Mouse (Mus musculus): ENCODE measurements around the gene Garem2. TPM values are rescaled to one million over a fixed set of nuclear protein-coding genes. Genes with fewer than 3 reads are reported as not detected.

The Garem2 gene
- polyA plus RNA-seq, 1 experiment = not detected

DNA sequence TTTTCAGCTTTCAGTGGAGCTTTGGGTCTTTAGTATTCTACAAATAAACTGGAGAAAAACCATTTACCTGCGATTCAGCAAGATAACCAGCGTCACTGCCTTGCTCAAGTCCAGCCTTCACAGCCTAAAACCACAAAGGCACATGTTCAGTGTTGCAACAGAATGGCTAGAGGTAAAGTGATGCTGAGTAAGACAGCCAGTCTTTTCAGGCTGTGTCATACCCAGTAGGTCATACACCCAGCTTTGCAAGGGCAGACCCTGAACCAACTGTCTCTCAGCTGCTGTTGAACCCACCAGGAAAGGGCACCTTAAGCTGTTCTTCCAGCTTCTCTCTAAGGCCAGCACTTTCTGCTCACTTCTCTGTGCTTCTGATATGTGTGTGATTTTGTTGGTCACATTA is 27.2 kb downstream of the Garem2 start:
- H3K27ac ChIP-seq (ENCODE audit: insufficient read depth, low read depth, low read length) = no peak overlapping the region
- no peaks in the 10 kb centered on the region for H3K4me1 ChIP-seq (ENCODE audit: control insufficient read depth, insufficient read depth, low read length)
- TF ChIP-seq CTCF (IDR thresholded peaks at IDR 0.05; ENCODE audit: insufficient read depth, low read depth, low read length) = no peak
- H3K4me3 ChIP-seq (ENCODE audit: insufficient read depth, low read depth, low read length) = no peak overlapping the region
- 96% methylated on average over 2 of the region's 2 CpGs for WGBS

GRCm38 (mm10) chr5:30135711-30136231 is 30.8 kb downstream of the Garem2 start:
- Histone ChIP-seq H3K27ac (ENCODE audit: insufficient read depth, low read depth, low read length) (no peak overlapping the region), H3K4me1 (ENCODE audit: control insufficient read depth, insufficient read depth, low read length) (no peaks in the 10 kb centered on the region), H3K4me3 (ENCODE audit: insufficient read depth, low read depth, low read length) (no peak overlapping the region)
- WGBS = 94% methylated on average over 11 of the region's 11 CpGs
- TF ChIP-seq CTCF (IDR thresholded peaks at IDR 0.05; ENCODE audit: insufficient read depth, low read depth, low read length) (no peak), POLR2A (IDR thresholded peaks at IDR 0.05; ENCODE audit: insufficient read depth, low read depth, low read length) (no peak)

DNA sequence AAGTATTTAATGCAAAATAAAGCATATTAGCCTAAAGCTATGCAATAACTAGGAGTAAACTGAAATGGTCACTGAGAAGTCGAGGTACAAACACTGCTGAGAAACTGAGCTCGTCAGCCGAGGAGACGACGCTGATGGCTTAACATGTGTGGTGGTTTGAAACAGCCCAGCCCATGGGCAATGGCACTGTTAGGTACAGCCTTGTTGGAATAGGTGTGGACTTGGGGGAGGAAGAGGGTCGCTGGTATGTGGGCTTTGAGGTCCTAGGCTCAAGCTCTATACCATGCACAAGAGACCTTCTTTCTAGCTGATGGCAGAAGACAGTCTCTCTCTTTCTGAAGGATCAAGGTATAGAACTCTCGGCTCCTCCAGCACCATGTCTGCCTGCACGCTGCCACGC is 32.3 kb downstream of the Garem2 start:
- 95% methylated on average over 9 of the region's 9 CpGs for WGBS
- no peak overlapping the region for H3K27ac ChIP-seq (ENCODE audit: insufficient read depth, low read depth, low read length)
- TF ChIP-seq CTCF (IDR thresholded peaks at IDR 0.05; ENCODE audit: insufficient read depth, low read depth, low read length) (no peak), POLR2A (IDR thresholded peaks at IDR 0.05; ENCODE audit: insufficient read depth, low read depth, low read length) (no peak)
- H3K4me3 ChIP-seq (ENCODE audit: insufficient read depth, low read depth, low read length) = no peak overlapping the region
- no peaks in the 10 kb centered on the region for H3K4me1 ChIP-seq (ENCODE audit: control insufficient read depth, insufficient read depth, low read length)

DNA sequence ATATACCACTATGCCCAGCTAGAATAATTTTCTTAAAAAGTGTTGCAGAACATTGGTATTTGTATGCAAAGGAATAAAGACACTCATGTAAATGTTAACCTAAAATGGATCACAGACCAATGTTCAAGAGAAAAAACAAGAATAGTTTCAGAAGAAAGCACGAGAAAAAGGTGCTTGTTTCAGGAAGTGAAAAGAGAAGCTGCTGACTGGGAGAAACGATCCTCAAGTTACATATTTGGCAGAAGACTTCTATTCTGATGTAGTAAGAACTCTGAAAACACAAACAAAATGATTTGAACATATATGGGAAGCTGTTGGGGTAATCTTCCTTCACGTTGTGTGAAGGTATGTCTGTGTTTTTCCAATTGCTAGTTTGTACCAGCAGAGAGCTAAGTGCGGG is 33.2 kb downstream of the Garem2 start:
- Histone ChIP-seq H3K27ac (ENCODE audit: insufficient read depth, low read depth, low read length) (no peak overlapping the region), H3K4me1 (ENCODE audit: control insufficient read depth, insufficient read depth, low read length) (no peaks in the 10 kb centered on the region), H3K4me3 (ENCODE audit: insufficient read depth, low read depth, low read length) (no peak overlapping the region)
- WGBS = 86% methylated on average over 4 of the region's 4 CpGs
- TF ChIP-seq CTCF (IDR thresholded peaks at IDR 0.05; ENCODE audit: insufficient read depth, low read depth, low read length) = no peak
- no peak for TF ChIP-seq POLR2A (IDR thresholded peaks at IDR 0.05; ENCODE audit: insufficient read depth, low read depth, low read length)

- Histone ChIP-seq H3K4me3 (ENCODE audit: insufficient read depth, low read depth, low read length) (no peak overlapping the region), H3K27ac (ENCODE audit: insufficient read depth, low read depth, low read length) (no peak overlapping the region), H3K4me1 (ENCODE audit: control insufficient read depth, insufficient read depth, low read length) (no peaks in the 10 kb centered on the region)
- no peak for TF ChIP-seq CTCF (IDR thresholded peaks at IDR 0.05; ENCODE audit: insufficient read depth, low read depth, low read length)
- no peak for TF ChIP-seq POLR2A (IDR thresholded peaks at IDR 0.05; ENCODE audit: insufficient read depth, low read depth, low read length)
- 71% methylated on average over 6 of the region's 6 CpGs for WGBS
Measured at GRCm38 (mm10) chr5:30146526-30146925, 41.6 kb downstream of the Garem2 start.

- H3K4me3 ChIP-seq (ENCODE audit: insufficient read depth, low read depth, low read length) = no peak overlapping the region
- no peaks in the 10 kb centered on the region for H3K4me1 ChIP-seq (ENCODE audit: control insufficient read depth, insufficient read depth, low read length)
- TF ChIP-seq CTCF (IDR thresholded peaks at IDR 0.05; ENCODE audit: insufficient read depth, low read depth, low read length) (no peak), POLR2A (IDR thresholded peaks at IDR 0.05; ENCODE audit: insufficient read depth, low read depth, low read length) (no peak)
- H3K27ac ChIP-seq (ENCODE audit: insufficient read depth, low read depth, low read length) = no peak overlapping the region
- WGBS = 91% methylated on average over 5 of the region's 5 CpGs
Measured at GRCm38 (mm10) chr5:30148133-30148920, 43.4 kb downstream of the Garem2 start.

DNA sequence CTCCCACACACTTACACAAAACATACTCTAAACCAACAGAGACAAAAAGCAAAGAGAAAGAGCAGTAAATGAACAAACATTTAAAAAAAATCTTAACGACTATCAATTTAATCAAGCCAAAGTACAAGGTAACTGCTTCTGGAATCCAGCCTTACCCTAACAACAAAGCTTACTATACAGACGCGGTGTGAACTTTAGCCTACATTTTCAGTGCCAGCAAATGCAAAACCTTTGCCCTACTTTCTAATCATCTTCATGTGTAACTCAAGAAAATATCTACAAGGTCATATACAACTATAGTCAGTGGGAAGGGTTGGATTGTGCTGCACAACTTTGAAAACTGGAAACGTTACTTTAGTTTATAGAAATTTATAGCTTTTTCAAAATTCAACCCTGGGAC is 47.0 kb downstream of the Garem2 start:
- H3K4me3 ChIP-seq (ENCODE audit: insufficient read depth, low read depth, low read length) = no peak overlapping the region
- H3K4me1 ChIP-seq (ENCODE audit: control insufficient read depth, insufficient read depth, low read length) = no peaks in the 10 kb centered on the region
- TF ChIP-seq CTCF (IDR thresholded peaks at IDR 0.05; ENCODE audit: insufficient read depth, low read depth, low read length) (no peak), POLR2A (IDR thresholded peaks at IDR 0.05; ENCODE audit: insufficient read depth, low read depth, low read length) (no peak)
- H3K27ac ChIP-seq (ENCODE audit: insufficient read depth, low read depth, low read length) = no peak overlapping the region
- WGBS = 14% methylated on average over 4 of the region's 4 CpGs

DNA sequence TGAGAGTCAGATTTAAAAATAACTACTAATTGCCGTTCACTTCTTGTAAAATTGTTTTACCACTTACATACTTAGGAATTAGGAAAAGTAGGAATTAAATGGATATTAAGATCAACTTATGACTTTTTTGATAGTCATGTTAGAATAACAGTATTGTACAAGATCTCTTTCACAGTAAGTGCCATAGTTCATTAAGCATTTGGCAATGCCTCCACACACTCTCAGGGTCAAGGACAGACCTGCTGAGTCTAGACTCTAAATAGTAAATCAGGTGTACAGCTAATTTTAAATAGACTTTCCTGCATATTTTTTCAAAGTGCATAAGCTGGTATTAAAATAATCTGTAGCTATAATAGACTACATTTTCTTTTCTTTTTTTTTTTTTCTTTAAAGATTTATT is 47.5 kb downstream of the Garem2 start:
- TF ChIP-seq POLR2A (IDR thresholded peaks at IDR 0.05; ENCODE audit: insufficient read depth, low read depth, low read length) = no peak
- no peak for TF ChIP-seq CTCF (IDR thresholded peaks at IDR 0.05; ENCODE audit: insufficient read depth, low read depth, low read length)

DNA sequence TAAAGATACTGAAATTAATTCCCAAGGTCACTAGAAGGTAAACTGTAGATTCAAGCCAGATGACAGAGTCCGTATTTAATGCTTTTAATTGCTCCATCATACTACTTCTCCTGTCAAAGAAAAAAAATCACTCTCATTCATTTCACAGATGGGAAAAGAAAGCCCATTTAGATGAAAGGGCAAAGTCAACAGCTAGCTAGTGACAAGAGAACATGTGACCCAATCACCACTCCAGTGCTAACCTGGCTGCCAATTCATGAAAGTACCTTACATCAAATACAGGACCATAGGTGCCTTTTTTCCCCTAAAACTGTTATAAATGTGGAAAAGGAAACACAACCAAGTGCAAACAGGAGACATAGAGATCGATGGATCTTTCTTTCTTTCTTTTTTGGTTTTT is 48.3 kb downstream of the Garem2 start:
- Histone ChIP-seq H3K27ac (ENCODE audit: insufficient read depth, low read depth, low read length) (no peak overlapping the region), H3K4me3 (ENCODE audit: insufficient read depth, low read depth, low read length) (no peak overlapping the region), H3K4me1 (ENCODE audit: control insufficient read depth, insufficient read depth, low read length) (no peaks in the 10 kb centered on the region)
- 91% methylated on average over 2 of the region's 2 CpGs for WGBS
- TF ChIP-seq POLR2A (IDR thresholded peaks at IDR 0.05; ENCODE audit: insufficient read depth, low read depth, low read length) (no peak), CTCF (IDR thresholded peaks at IDR 0.05; ENCODE audit: insufficient read depth, low read depth, low read length) (no peak)

More for the DNA sequence above, 47.5 kb downstream of the Garem2 start:
- Histone ChIP-seq H3K4me1 (ENCODE audit: control insufficient read depth, insufficient read depth, low read length) (no peaks in the 10 kb centered on the region), H3K27ac (ENCODE audit: insufficient read depth, low read depth, low read length) (no peak overlapping the region), H3K4me3 (ENCODE audit: insufficient read depth, low read depth, low read length) (no peak overlapping the region)
- 15% methylated on average over 1 of the region's 1 CpGs for WGBS

Measured in olfactory bulb, adult 2 months (tissue).